ENCODE assay signal across 8 mouse cellular contexts in genomic region chr1:191719326-191719725, GRCm38 (mm10). TPM values are rescaled to one million over a fixed set of nuclear protein-coding genes. Genes with fewer than 3 reads are reported as not detected.
DNase-seq lines count a peak whose midpoint lies in the region; ATAC-seq lines count a peak whose summit lies in the region.

No protein-coding gene starts in this region.

- H3K9ac ChIP-seq in forebrain, embryonic 11.5 days (ENCODE audit: low read length) = peak overlapping the region; percentile 96
- H3K9ac ChIP-seq in limb, embryonic 13.5 days = peak overlapping the region; percentile 95
- peak overlapping the region; percentile 83; the same call in 1 of the 2 replicates for H3K9ac ChIP-seq in stomach, embryonic 14.5 days (replicated peaks; ENCODE audit: low read depth, low read length)

- 11% methylated on average over 11 of the region's 11 CpGs for whole genome bisulfite sequencing in forebrain, embryonic 11.5 days
- WGBS in limb, embryonic 13.5 days = 10% methylated on average over 11 of the region's 11 CpGs
- 13% methylated on average over 11 of the region's 11 CpGs for WGBS in stomach, embryonic 14.5 days

- H3K4me3 ChIP-seq in forebrain, embryonic 11.5 days (ENCODE audit: low read depth, low read length) = peak overlapping the region; percentile 90
- peak overlapping the region; percentile 93 for H3K4me3 ChIP-seq in limb, embryonic 13.5 days
- peak overlapping the region; percentile 83 for H3K4me3 ChIP-seq in stomach, embryonic 14.5 days (ENCODE audit: low read depth, low read length)

- peak; percentile 11 for DNase-seq in kidney, adult 11 months
- DNase-seq in kidney, postnatal 10 days = no peak
- DNase-seq in ES-CJ7 (ENCODE audit: low read depth, low spot score) (peak; percentile 12), adipocyte (ENCODE audit: low spot score) (no peak)
- no peak for DNase-seq in forebrain, embryonic 11.5 days (ENCODE audit: low spot score)
- DNase-seq in embryo, embryonic 9.5 days (ENCODE audit: extremely low spot score) = no peak

- no peak for ATAC-seq in forebrain, embryonic 11.5 days (replicated peaks; ENCODE audit: low FRiP score)
- ATAC-seq in limb, embryonic 13.5 days (ENCODE audit: low FRiP score, low read depth) = no peak
- ATAC-seq in stomach, embryonic 14.5 days (ENCODE audit: insufficient number of reproducible peaks, insufficient read depth, low FRiP score, low read depth) = no peak

- peaks cover 4% of the 10 kb centered on the region for H3K4me1 ChIP-seq in forebrain, embryonic 11.5 days (replicated peaks; ENCODE audit: control insufficient read depth, insufficient read depth, low read length)
- H3K4me1 ChIP-seq in limb, embryonic 13.5 days = peaks cover 26% of the 10 kb centered on the region
- H3K4me1 ChIP-seq in stomach, embryonic 14.5 days (ENCODE audit: control insufficient read depth, insufficient read depth, low read length) = peaks cover 8% of the 10 kb centered on the region

- peak overlapping the region; percentile 91 for H3K4me2 ChIP-seq in forebrain, embryonic 11.5 days (ENCODE audit: low read depth, low read length, severe bottlenecking)
- peak overlapping the region; percentile 80 for H3K4me2 ChIP-seq in limb, embryonic 13.5 days (replicated peaks)
- peak overlapping the region; percentile 92 for H3K4me2 ChIP-seq in stomach, embryonic 14.5 days (replicated peaks; ENCODE audit: low read depth, low read length)

- no peaks in the 10 kb centered on the region for H3K27me3 ChIP-seq in forebrain, embryonic 11.5 days (ENCODE audit: control insufficient read depth, insufficient read depth, low read length)
- no peaks in the 10 kb centered on the region for H3K27me3 ChIP-seq in limb, embryonic 13.5 days
- no peaks in the 10 kb centered on the region for H3K27me3 ChIP-seq in stomach, embryonic 14.5 days (ENCODE audit: control insufficient read depth, insufficient read depth, low read length)

- no peaks in the 10 kb centered on the region for H3K9me3 ChIP-seq in forebrain, embryonic 11.5 days (ENCODE audit: control insufficient read depth, low read length)
- H3K9me3 ChIP-seq in limb, embryonic 13.5 days = no peaks in the 10 kb centered on the region
- H3K9me3 ChIP-seq in stomach, embryonic 14.5 days (ENCODE audit: control insufficient read depth, low read depth, low read length) = no peaks in the 10 kb centered on the region

- H3K36me3 ChIP-seq in forebrain, embryonic 11.5 days (ENCODE audit: control insufficient read depth, insufficient read depth, low read length) = no peaks in the 10 kb centered on the region
- H3K36me3 ChIP-seq in limb, embryonic 13.5 days = peaks cover 21% of the 10 kb centered on the region
- H3K36me3 ChIP-seq in stomach, embryonic 14.5 days (ENCODE audit: control insufficient read depth, insufficient read depth, low read length) = peaks cover 3% of the 10 kb centered on the region; the same call in 1 of the 2 replicates

- H3K27ac ChIP-seq in forebrain, embryonic 11.5 days (ENCODE audit: low read depth, low read length) = no peak overlapping the region
- peak overlapping the region; percentile 96; the same call in 1 of the 2 replicates for H3K27ac ChIP-seq in limb, embryonic 13.5 days
- H3K27ac ChIP-seq in stomach, embryonic 14.5 days (ENCODE audit: low read length) = no peak overlapping the region

RNA-seq across cellular contexts. Expression of gene Lpgat1, which starts 1.7 kb away (rescaled TPM):
- polyA plus RNA-seq in forebrain, embryonic 11.5 days (2014; fragmentation: Nextera tagmentation; extraction: Ambion mirVana) = 39.0 and 40.6 TPM in 2 replicates
- 25.4 and 26.5 TPM in 2 replicates for polyA plus RNA-seq in limb, embryonic 13.5 days (2015; fragmentation: Nextera tagmentation; extraction: Ambion mirVana)
- polyA plus RNA-seq in stomach, embryonic 14.5 days (2014; fragmentation: Nextera tagmentation; extraction: Ambion mirVana) = 23.8 and 26.4 TPM in 2 replicates

Comparison
In these comparisons a context has a peak if more than half of its experiments do, and no peak if none do; other contexts are left out.
1. DNase-seq: peak in kidney, adult 11 months (single experiment) and ES-CJ7 (single experiment); none in kidney, postnatal 10 days (single experiment), forebrain, embryonic 11.5 days (single experiment), adipocyte (single experiment) and embryo, embryonic 9.5 days (single experiment).
2. Peak in every context shown above with its lines, with median percentiles within 50 percentile points of each other: H3K4me2 ChIP-seq, H3K4me3 ChIP-seq and H3K9ac ChIP-seq.